Mouse (Mus musculus): ENCODE measurements around the gene Phactr4.
A peak's percentile ranks its signal among the peaks of the same experiment; 100 is the strongest.

DNA sequence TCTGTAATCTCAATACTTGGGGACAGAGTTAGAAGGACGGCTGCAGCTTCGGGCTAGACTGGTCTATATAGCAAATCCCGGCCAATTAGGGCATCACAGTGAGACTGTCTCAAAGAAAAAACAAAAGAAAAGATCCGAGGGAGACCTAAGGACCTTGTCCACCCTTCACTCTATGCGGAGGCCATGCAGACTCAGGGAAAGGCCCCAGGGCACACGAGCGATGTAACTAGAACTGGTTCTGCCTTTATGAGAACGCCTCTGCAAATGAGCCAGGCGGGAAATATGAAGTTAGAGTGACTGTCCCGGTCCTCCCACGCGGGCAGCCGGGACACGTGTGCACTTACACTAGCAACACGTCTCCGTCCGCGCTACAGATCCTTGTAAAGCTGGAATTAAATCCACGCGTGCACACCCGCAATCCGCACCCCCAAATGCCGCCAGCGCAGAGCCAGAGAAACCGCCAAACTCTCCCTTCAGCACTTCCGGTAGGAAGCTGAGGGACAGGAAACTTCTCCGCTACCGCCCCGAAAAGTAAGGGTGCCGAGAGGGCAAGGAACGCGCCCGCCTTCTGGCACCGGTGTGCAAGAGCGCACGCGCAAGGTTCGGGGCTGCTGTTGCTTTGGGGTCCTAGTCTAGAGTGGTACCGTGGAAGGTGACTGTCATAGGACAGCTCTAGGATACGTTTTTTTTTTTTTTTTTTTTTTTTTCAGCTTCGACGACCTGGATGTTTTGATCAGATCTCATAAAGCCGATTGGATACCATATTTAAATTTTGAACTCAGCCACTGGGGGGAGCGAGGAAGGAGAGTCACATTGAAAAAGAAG, 41.4 kb upstream of the Phactr4 start, which contains the start of gene Med18:
- TF ChIP-seq CTCF (IDR thresholded peaks at IDR 0.05; ENCODE audit: low read depth, low read length) (peak; percentile 35), POLR2A (IDR thresholded peaks at IDR 0.05; ENCODE audit: extremely low read depth, insufficient read depth, low read length) (peak; percentile 22; the same call in 1 of the 2 replicates)

Data from liver, adult 2 months (tissue).